Mouse (Mus musculus): Measurements from ENCODE around the gene Zw10. TPM values are rescaled to one million over a fixed set of nuclear protein-coding genes. Genes with fewer than 3 reads are reported as not detected.

The Zw10 gene
- total RNA-seq, 1 experiment, result 37.1 TPM

DNA sequence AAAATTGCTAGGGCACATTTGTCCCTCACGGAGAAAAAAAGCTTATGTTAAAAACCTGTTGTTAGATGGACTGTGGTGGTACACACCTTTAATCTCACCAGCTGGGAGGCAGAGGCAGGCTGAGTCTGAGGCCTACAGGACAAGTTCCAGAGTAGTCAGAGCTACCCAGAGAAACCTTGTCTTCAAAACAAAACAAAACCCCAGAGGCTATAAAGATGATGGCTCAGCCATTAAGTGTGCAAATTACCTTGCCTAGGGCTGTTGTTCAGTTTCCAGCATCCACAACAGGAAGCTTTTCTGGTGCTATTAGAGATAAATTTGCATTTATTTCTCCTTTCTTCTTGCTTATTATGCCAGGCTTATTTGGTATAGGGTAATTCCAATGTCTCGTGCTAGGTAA is 30.9 kb upstream of the Zw10 start:
- 0 out of 4 replicates have a peak, but pooled peaks cover 0 to 1% of the 10 kb centered on the region in 2 experiments for H3K4me1 ChIP-seq (ENCODE audit: control insufficient read depth in 2 of 2, insufficient read depth in 2 of 2, low read length in 2 of 2, poor library complexity in 1 of 2)
- no peaks in the 10 kb centered on the region for H3K9me3 ChIP-seq (ENCODE audit: control insufficient read depth, insufficient read depth, low read depth, low read length)
- H3K9ac ChIP-seq (ENCODE audit: insufficient read depth, low read depth, low read length, poor library complexity, severe bottlenecking), result no peak overlapping the region
- in situ Hi-C loops (cut with MboI; ENCODE audit: low sequenced_read_pairs in 2 of 2, unreplicated experiment in 2 of 2), result no loop called here
- peaks cover 47% of the 10 kb centered on the region for H3K36me3 ChIP-seq (ENCODE audit: control insufficient read depth, insufficient read depth, low read length, poor library complexity, severe bottlenecking)
- H3K4me3 ChIP-seq (ENCODE audit: insufficient read depth in 1 of 2, low read depth in 1 of 2, low read length in 2 of 2, poor library complexity in 1 of 2, severe bottlenecking in 1 of 2), result no peak overlapping the region
- no peak for TF ChIP-seq HCFC1 (IDR thresholded peaks at IDR 0.05; ENCODE audit: borderline replicate concordance, insufficient read depth, low read length)
- H3K27ac ChIP-seq (ENCODE audit: insufficient read depth, low read depth, low read length, poor library complexity, severe bottlenecking), result peak overlapping the region; percentile 28; the same call in 1 of the 2 replicates
- DNase-seq (ENCODE audit: low read depth, low spot score), result peak; percentile 61

GRCm38 (mm10) chr9:49034764-49035163 is 20.6 kb upstream of the Zw10 start:
- Histone ChIP-seq H3K4me3 (ENCODE audit: insufficient read depth in 1 of 2, low read depth in 1 of 2, low read length in 2 of 2, poor library complexity in 1 of 2, severe bottlenecking in 1 of 2) (no peak overlapping the region), H3K9me3 (ENCODE audit: control insufficient read depth, insufficient read depth, low read depth, low read length) (no peaks in the 10 kb centered on the region), H3K4me1 (ENCODE audit: control insufficient read depth in 2 of 2, insufficient read depth in 2 of 2, low read length in 2 of 2, poor library complexity in 1 of 2) (no peaks in the 10 kb centered on the region), H3K36me3 (ENCODE audit: control insufficient read depth, insufficient read depth, low read length, poor library complexity, severe bottlenecking) (peaks cover 52% of the 10 kb centered on the region), H3K9ac (ENCODE audit: insufficient read depth, low read depth, low read length, poor library complexity, severe bottlenecking) (no peak overlapping the region), H3K27ac (ENCODE audit: insufficient read depth, low read depth, low read length, poor library complexity, severe bottlenecking) (no peak overlapping the region)
- TF ChIP-seq MAFK (IDR thresholded peaks at IDR 0.05; ENCODE audit: insufficient read depth, low read depth, low read length) (no peak), ZC3H11A (IDR thresholded peaks at IDR 0.05; ENCODE audit: borderline replicate concordance, low read depth, low read length) (no peak), ZNF384 (IDR thresholded peaks at IDR 0.05; ENCODE audit: low read depth, low read length) (no peak), HCFC1 (IDR thresholded peaks at IDR 0.05; ENCODE audit: borderline replicate concordance, insufficient read depth, low read length) (no peak)
- no peak for DNase-seq (ENCODE audit: low read depth, low spot score)
- in situ Hi-C loops (cut with MboI; ENCODE audit: low sequenced_read_pairs in 2 of 2, unreplicated experiment in 2 of 2), result no loop called here

- Histone ChIP-seq H3K4me3 (ENCODE audit: insufficient read depth in 1 of 2, low read depth in 1 of 2, low read length in 2 of 2, poor library complexity in 1 of 2, severe bottlenecking in 1 of 2) (no peak overlapping the region), H3K27ac (ENCODE audit: insufficient read depth, low read depth, low read length, poor library complexity, severe bottlenecking) (no peak overlapping the region), H3K9ac (ENCODE audit: insufficient read depth, low read depth, low read length, poor library complexity, severe bottlenecking) (no peak overlapping the region), H3K9me3 (ENCODE audit: control insufficient read depth, insufficient read depth, low read depth, low read length) (no peaks in the 10 kb centered on the region), H3K36me3 (ENCODE audit: control insufficient read depth, insufficient read depth, low read length, poor library complexity, severe bottlenecking) (no peaks in the 10 kb centered on the region), H3K4me1 (ENCODE audit: control insufficient read depth in 2 of 2, insufficient read depth in 2 of 2, low read length in 2 of 2, poor library complexity in 1 of 2) (peaks cover 6 to 9% of the 10 kb centered on the region in 2 experiments; a peak in 3 of 4 replicates)
- no peak for TF ChIP-seq ZNF384 (IDR thresholded peaks at IDR 0.05; ENCODE audit: low read depth, low read length)
- TF ChIP-seq HCFC1 (IDR thresholded peaks at IDR 0.05; ENCODE audit: borderline replicate concordance, insufficient read depth, low read length), result no peak
- no peak for TF ChIP-seq MAFK (IDR thresholded peaks at IDR 0.05; ENCODE audit: insufficient read depth, low read depth, low read length)
- TF ChIP-seq CHD2 (IDR thresholded peaks at IDR 0.05; ENCODE audit: low read depth, low read length), result no peak
- no peak for TF ChIP-seq ZC3H11A (IDR thresholded peaks at IDR 0.05; ENCODE audit: borderline replicate concordance, low read depth, low read length)
- in situ Hi-C loops (cut with MboI; ENCODE audit: low sequenced_read_pairs in 2 of 2, unreplicated experiment in 2 of 2), result no loop called here
- no peak for DNase-seq (ENCODE audit: low read depth, low spot score)
These were observed 4.5 kb upstream of the Zw10 start for GRCm38 (mm10) chr9:49050901-49051300.

GRCm38 (mm10) chr9:49051349-49051748 is 4.1 kb upstream of the Zw10 start:
- no peak overlapping the region for H3K9ac ChIP-seq (ENCODE audit: insufficient read depth, low read depth, low read length, poor library complexity, severe bottlenecking)
- peak; percentile 55 for DNase-seq (ENCODE audit: low read depth, low spot score)
- no peak overlapping the region for H3K4me3 ChIP-seq (ENCODE audit: insufficient read depth in 1 of 2, low read depth in 1 of 2, low read length in 2 of 2, poor library complexity in 1 of 2, severe bottlenecking in 1 of 2)
- H3K9me3 ChIP-seq (ENCODE audit: control insufficient read depth, insufficient read depth, low read depth, low read length), result no peaks in the 10 kb centered on the region
- H3K36me3 ChIP-seq (ENCODE audit: control insufficient read depth, insufficient read depth, low read length, poor library complexity, severe bottlenecking), result no peaks in the 10 kb centered on the region
- TF ChIP-seq HCFC1 (IDR thresholded peaks at IDR 0.05; ENCODE audit: borderline replicate concordance, insufficient read depth, low read length), result no peak
- no peak for TF ChIP-seq ZC3H11A (IDR thresholded peaks at IDR 0.05; ENCODE audit: borderline replicate concordance, low read depth, low read length)
- no peak for TF ChIP-seq ZNF384 (IDR thresholded peaks at IDR 0.05; ENCODE audit: low read depth, low read length)
- TF ChIP-seq CHD2 (IDR thresholded peaks at IDR 0.05; ENCODE audit: low read depth, low read length), result no peak
- TF ChIP-seq MAFK (IDR thresholded peaks at IDR 0.05; ENCODE audit: insufficient read depth, low read depth, low read length), result no peak
- peaks cover 6 to 9% of the 10 kb centered on the region in 2 experiments; a peak in 3 of 4 replicates for H3K4me1 ChIP-seq (ENCODE audit: control insufficient read depth in 2 of 2, insufficient read depth in 2 of 2, low read length in 2 of 2, poor library complexity in 1 of 2)
- H3K27ac ChIP-seq (ENCODE audit: insufficient read depth, low read depth, low read length, poor library complexity, severe bottlenecking), result no peak overlapping the region
- in situ Hi-C loops (cut with MboI; ENCODE audit: low sequenced_read_pairs in 2 of 2, unreplicated experiment in 2 of 2), result no loop called here

DNA sequence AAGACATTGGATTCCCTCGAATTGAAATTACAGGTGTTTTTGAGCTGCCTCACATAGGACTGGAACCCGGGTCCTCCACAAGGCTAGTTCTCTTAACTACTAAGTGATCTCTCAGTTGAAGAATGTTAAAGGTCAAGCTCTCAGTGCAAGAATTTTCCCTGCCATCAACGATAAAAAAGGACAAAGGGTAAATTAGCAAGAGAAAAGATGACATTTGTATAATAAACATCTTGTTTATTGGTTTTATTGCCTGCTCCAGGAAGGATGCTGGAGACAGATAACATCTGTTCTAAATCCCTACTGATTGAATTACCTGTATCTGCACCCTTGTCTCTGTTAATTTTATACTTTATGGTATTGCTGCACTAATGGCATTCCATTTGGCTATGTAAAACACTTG is 1.4 kb upstream of the Zw10 start:
- peak; percentile 52 for DNase-seq (ENCODE audit: low read depth, low spot score)
- peaks cover 9% of the 10 kb centered on the region for H3K36me3 ChIP-seq (ENCODE audit: control insufficient read depth, insufficient read depth, low read length, poor library complexity, severe bottlenecking)
- H3K9ac ChIP-seq (ENCODE audit: insufficient read depth, low read depth, low read length, poor library complexity, severe bottlenecking), result no peak overlapping the region
- H3K27ac ChIP-seq (ENCODE audit: insufficient read depth, low read depth, low read length, poor library complexity, severe bottlenecking), result peak overlapping the region; percentile 57; the same call in 1 of the 2 replicates
- peak overlapping the region in 1 of 2 experiments; percentile 99; a peak in 1 of 4 replicates for H3K4me3 ChIP-seq (ENCODE audit: insufficient read depth in 1 of 2, low read depth in 1 of 2, low read length in 2 of 2, poor library complexity in 1 of 2, severe bottlenecking in 1 of 2)
- H3K9me3 ChIP-seq (ENCODE audit: control insufficient read depth, insufficient read depth, low read depth, low read length), result no peaks in the 10 kb centered on the region
- in situ Hi-C loops (cut with MboI; ENCODE audit: low sequenced_read_pairs in 2 of 2, unreplicated experiment in 2 of 2), result no loop called here
- peaks cover 5 to 7% of the 10 kb centered on the region in 2 experiments; a peak in 3 of 4 replicates for H3K4me1 ChIP-seq (ENCODE audit: control insufficient read depth in 2 of 2, insufficient read depth in 2 of 2, low read length in 2 of 2, poor library complexity in 1 of 2)
- TF ChIP-seq MAFK (IDR thresholded peaks at IDR 0.05; ENCODE audit: insufficient read depth, low read depth, low read length), result no peak
- TF ChIP-seq CHD2 (IDR thresholded peaks at IDR 0.05; ENCODE audit: low read depth, low read length), result 0 out of 2 replicates have a peak, but pooled peaks have one; percentile 49

Data from ES-E14 (cell line).